Mouse (Mus musculus) 416B (cell line): ENCODE data around the gene Adh6b.
A peak's percentile ranks its signal among the peaks of the same experiment; 100 is the strongest.

Experiments
- DNase-seq: peaks from one replicate; pipeline ENCODE4 v3.0.0; 2011; ENCODE audit warnings: low read depth

The Adh6b gene

GRCm38 (mm10) chr3:138341471-138341870 is at the start of gene Adh6b:
Gene Adh6b (plus strand): TSS chr3:138341775.
- DNase-seq = no peak

- DNase-seq = no peak
Measured at GRCm38 (mm10) chr3:138293298-138293895, 48.2 kb upstream of the Adh6b start.

DNA sequence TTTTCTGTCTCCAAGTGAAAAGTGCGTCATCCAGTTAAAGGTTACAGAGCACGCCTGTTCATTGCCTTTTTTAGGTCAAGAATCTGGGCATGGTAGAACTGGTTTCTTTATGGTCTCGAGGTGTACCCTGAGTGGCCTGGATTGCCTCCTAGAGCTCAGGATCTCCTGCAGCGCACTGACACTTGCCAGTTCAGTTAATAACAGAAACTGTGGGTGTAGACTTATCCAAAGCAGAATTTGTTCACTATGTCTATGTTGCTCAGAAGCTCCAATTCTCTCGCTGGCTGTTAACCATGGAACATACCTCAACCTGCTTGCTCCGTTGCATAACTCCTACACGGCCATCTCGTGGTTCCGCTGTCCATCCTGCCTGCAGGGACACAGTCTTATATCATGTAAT is 41.4 kb upstream of the Adh6b start:
- DNase-seq = no peak

- no peak for DNase-seq
Measured at GRCm38 (mm10) chr3:138302676-138303075, 38.9 kb upstream of the Adh6b start.

DNA sequence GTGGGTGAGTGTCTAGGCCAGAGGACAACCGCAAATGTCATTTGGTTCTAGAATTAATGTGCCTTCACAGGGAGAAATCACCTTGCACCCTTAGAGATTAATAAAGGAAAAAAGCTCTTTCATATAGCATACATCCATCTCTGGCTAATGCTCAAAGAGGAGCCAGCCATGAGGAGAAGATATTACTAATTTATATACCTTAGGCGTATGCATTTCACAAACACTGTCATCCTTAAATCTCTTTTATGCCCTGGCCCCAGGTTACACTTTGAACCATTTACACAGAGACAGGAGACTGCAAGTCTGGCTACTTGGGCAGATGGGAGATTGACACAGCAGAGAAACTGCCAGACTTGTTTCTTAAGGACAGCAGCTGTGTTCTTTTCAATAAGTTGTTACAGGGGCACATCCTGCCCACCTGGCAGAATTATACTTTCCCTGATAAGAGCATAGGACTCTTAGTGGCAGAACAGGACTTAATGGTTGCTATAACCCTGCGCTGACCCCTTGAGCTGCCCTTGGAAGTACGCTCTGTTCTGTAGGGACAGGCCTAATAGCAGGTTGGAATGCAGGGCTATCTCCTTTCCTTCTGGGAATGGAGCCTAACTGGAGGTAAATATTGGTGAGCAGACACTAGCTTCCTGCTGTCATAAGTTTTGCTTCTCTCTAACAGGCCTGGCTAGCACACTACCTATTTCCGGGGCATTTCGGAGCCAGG is 37.6 kb upstream of the Adh6b start:
- DNase-seq = no peak

GRCm38 (mm10) chr3:138304489-138304871 is 37.1 kb upstream of the Adh6b start:
- DNase-seq = no peak

DNA sequence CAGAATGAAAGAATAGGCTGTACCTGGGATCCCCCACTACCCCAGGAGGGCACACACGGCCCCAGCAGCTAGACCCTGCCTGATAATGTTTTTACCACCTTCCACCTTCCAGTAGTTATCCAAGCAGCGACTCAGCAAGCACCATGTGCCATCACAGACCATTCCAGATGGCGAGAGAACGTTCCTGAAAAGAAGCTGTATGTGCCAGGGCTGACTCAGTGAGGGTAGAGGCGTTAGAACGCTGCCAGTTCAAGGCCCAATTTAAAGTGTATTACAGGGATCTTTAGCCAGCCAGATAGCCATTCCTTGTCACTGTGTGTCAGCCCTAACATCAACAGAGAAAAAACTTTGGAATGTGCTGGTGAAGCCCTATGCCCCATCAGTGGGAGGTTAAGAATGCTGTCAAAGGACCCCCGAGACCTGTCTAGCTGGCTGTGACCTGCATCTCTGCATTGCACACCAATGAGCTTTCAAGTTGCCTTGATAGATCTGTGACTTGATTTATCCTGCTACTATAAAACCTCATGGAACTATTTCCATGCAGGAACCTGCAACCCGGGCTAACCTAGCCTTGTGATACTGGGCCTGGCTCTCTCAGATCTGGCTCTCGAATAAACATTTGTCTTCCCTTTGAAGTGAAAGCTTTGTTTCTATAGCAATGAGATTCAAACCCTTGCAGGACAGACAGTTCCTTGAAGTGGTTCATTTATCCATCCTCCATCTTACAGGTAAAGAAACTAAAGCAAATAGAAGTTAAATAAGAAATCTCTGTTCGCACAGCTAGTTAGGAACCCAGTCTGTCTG is 35.9 kb upstream of the Adh6b start:
- no peak for DNase-seq

DNA sequence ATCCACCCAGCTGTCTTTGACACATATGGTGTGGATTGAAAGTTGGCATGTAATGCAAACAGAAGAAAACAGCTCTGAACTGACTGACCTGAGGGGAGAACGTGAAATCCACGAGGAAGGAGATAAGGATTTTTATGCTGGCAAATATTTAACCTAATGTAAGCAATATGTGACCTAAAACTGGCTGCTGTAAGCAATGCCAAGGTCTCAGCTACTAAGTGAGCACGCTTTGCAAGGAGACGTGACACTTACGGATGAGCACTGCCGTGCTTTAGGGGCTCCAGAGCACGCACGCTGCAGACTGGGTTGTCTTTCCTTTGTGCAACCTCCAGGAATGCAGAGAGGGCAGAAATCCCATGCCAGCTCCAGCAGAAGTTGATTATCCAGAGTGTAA is 35.3 kb upstream of the Adh6b start:
- no peak for DNase-seq

GRCm38 (mm10) chr3:138309910-138310309 is 31.7 kb upstream of the Adh6b start:
- DNase-seq = no peak

DNA sequence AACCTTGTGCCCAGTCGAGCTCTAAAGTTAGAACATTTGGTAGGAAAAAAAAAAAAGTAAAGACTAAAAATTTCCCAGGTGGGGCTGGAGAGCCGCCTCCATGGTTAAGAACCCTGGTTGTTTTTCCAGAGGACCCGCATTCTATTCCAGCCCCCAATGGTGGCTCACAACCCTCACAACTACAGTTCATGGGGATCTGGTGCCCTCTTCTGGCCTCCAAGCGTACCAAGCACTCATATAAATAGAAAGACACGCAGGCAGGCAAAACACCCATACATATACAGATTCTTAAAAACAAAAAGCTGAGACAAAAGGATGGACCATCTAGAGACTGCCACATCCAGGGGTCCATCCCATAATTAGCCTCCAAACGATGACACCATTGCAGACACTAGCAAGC is 30.6 kb upstream of the Adh6b start:
- DNase-seq = peak; percentile 14

DNA sequence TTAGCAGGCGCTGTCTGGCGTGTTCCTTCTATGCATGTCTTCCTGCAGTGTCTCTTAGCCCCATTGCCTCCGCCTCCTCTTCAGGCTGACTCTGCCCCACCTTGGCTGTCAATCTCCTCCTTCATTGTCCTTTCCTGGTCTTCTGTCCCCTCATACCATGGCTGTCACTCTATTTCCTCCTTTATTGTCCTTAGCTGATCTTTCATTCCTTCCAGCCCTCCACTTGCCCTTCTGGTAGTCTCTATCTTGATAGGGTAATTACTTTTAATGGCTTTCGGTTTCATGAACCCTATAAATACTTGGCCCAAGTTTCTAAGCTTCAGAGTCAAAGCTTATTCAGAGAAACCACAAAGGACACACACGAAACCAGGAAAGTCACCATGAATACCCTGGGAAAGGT is 28.6 kb upstream of the Adh6b start, which contains the start of gene Adh6a:
Gene Adh6a (plus strand): TSS at position 322 of the 400 bp plus-strand sequence.
- no peak for DNase-seq

DNA sequence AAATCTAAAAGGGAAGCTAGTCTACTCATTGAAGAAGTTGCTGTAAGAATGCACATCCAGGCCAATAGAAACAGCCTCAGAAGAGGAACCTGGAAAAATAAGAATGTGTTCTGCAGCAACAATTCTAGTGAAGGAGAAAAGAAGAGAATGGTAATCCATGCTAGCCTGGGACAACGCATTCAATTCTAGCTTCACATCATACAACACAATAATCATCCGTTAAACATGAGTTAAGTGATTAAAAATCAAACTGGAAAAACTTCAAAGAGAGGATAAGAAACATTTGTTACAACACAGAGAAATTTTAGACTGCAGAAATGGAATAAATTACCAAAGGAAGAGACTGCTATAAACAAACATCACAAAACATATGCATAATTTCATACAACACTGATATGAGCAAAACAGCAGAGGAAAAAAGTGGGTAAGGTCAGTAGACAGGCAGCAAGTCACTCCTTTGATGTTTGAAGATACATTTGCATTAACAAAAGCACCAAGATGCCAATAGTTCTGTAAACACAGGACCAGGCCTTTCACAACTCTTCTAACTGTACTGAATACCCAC is 24.6 kb upstream of the Adh6b start:
- no peak for DNase-seq

DNA sequence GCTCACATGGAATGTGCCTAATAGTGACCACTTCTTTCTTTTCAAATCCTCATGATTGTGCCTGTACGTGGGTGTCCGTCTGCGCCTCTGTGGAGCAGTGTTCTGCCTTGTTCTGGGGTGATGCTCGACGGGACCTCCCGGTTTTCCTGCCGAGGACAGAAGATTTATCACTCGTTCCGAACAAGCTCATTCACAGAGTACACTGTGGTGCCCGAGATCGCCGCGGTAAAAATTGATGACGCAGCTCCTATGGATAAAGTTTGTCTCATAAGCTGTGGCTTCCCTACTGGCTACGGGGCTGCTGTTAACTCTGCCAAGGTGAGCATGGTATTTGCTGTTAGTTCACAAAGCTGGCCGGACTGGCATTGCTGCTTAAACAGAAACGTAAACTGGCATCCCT is 16.6 kb upstream of the Adh6b start:
- no peak for DNase-seq

DNA sequence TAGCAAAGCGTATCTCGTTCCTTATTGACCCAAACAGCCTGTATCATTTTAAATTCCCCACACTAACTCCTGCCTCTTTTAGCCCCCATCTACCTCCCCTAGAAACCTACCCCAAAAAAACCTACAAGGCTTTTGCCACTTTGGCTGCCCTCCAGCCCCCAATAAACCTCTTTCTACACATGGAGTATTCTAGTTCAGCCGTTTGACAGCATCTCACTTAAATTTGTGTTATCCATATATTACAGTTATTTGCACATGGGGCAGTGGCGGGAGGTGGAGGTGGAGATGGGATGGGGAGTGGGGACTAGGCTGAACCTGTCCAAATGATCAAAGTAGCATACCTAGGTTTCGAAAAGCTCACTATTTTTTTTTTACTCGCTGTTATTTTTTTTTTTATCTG is 16.1 kb upstream of the Adh6b start:
- DNase-seq = no peak

DNA sequence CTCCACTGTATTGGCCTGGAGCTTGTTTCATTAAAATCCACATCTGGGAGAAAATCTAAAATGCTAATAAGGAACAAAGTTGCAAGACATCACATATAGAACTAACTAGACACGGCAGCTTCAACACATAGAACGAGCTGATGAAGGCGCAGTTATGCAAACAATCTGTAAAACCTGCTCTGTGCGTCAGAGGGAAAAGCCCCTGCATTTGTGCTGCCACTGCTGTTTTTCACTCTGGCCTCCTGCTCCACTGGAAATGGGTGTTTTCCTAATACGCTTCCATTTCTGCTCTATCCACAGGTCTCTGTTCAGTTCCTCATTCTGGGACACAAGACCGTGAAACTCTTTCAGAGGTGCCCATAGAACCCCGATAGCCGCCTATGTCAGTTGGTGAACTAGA is 7.7 kb upstream of the Adh6b start:
- peak; percentile 10 for DNase-seq

DNA sequence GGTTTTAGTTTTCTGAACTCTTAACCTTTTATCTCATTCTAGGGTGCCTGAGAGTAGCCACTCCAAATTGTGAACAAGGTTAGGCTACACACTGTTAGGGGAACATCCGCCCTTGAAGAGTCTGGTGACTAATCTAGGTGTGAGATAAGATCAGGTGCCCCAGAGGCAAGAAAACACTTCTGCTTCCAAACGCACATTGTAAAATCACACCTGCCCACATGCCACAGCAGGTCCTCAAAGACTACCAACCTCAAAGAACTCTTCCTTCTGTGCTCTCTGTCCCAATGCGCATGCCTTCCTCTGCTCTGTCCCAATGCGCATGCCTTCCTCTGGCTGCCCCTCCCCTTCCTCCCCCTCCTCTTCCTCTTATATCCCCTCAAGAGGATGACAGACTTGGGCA is 7.3 kb upstream of the Adh6b start:
- DNase-seq = peak; percentile 44

DNA sequence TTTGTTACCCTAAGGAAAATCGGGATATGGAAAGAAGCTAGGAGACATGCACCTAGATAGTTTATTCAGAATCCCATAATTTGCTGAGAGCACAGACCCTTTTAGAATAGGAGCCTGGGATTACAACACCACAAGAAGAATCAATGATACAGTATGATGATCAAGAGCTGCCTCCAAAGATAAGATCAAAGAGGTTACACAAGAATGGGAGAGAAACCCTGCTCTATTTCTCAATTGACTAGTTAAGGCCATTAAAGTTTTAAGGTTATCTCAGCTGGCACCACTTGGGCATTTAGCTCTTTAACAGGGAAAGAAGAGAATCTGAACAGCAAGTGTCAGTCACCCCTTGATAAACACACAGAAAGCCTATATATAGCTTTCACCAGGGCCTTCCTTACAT is 6.0 kb upstream of the Adh6b start:
- DNase-seq = peak; percentile 21

DNA sequence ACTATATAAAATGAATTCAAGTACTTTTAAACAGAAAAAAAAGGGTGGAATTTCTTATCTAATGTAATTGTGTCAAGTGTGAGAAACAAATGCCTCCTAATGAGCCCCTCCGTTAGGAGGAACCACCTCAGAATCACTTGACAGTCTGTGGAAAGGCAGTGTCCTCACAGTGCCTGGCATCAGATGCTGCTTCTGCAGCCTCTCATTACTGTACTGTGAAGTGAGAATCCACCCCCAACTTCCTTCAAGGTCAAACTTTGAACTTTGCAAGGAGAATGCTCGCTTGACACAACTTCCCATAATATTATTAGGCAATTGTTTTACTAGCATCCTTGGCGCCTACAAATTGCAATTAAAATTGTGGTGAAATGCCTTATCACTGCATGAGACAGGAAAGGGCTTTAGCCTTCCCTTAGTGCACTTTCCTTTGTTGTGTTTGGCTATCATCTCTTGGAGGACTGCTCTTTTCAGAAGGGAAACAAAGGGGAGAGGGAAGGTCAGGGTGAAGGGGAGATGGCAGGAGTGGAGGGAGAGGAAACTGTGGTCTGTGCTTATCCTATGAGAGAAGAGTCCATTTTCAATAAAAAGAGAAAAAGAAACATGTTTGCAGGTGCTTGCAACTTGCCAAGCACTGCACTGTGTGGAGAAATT is 5.3 kb upstream of the Adh6b start:
- peak; percentile 14 for DNase-seq

- DNase-seq = no peak
Measured at GRCm38 (mm10) chr3:138347041-138347440, 5.5 kb downstream of the Adh6b start.

DNA sequence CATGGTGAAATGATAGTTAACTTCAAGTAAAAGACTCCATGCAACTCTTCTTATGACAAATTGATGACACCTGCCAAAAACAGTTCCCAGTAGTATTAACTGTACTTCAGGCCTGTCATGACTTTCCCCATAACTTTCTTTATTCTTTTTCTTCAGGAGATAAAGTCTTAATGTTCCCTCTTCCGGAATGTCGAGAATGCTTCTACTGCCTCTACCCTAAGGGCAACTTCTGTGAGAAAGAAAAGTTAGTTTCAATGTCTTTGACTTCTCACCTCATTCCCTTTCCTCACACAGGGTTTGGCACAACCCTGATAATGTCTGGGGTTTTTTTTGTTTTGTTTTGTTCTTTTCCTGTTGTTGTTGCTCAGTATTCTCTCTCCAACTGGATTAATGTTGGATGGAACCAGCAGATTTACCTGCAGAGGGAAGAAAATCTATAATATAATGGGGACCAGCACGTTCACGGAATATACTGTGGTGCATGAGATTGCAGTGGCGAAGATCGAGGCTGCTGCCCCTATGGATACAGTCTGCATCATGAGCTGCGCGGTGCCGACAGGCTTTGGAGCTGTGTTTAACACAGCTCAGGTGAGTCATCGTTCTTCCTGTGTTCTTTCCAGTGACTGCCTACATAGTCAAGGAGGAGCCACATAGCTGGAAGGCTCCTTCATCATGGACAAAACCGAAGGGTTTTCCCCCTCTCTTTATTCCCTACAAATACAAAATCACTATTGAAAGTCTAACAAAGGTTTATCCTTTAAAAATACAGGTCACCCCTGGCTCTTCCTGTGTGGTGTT is 10.6 kb downstream of the Adh6b start:
- DNase-seq = no peak

- DNase-seq = no peak
Measured at GRCm38 (mm10) chr3:138358856-138359255, 17.3 kb downstream of the Adh6b start.
